Mouse (Mus musculus): ENCODE data around the gene Wdr62.
"Not testable (repeated sequence)": the region's sequence is repeated elsewhere in the genome, so short reads cannot be mapped to it uniquely, and the experiment has no call there.

The Wdr62 gene

GRCm38 (mm10) chr7:30265531-30265930 is 14.7 kb downstream of the Wdr62 start:
- no peak for DNase-seq (ENCODE audit: low spot score in 2 of 2)

- DNase-seq (ENCODE audit: low spot score in 2 of 2): no peak
Observed at GRCm38 (mm10) chr7:30265041-30265440, 15.2 kb downstream of the Wdr62 start.

- no peak for DNase-seq (ENCODE audit: low spot score in 2 of 2)
Observed at GRCm38 (mm10) chr7:30251956-30252954, 28.0 kb downstream of the Wdr62 start.

- DNase-seq (ENCODE audit: low spot score in 2 of 2): not testable (repeated sequence)
Observed at GRCm38 (mm10) chr7:30237374-30237773, 42.8 kb downstream of the Wdr62 start.

- DNase-seq (ENCODE audit: low spot score in 2 of 2): no peak
Observed at GRCm38 (mm10) chr7:30235625-30236024, 44.6 kb downstream of the Wdr62 start, which contains the start of gene Ovol3. Gene Ovol3 (minus strand): TSS chr7:30235725.

GRCm38 (mm10) chr7:30235091-30235490 is 45.1 kb downstream of the Wdr62 start:
- DNase-seq (ENCODE audit: low spot score in 2 of 2): no peak

- no peak for DNase-seq (ENCODE audit: low spot score in 2 of 2)
Observed at GRCm38 (mm10) chr7:30234276-30234858, 45.9 kb downstream of the Wdr62 start.

- DNase-seq (ENCODE audit: low spot score in 2 of 2): peak in 1 of 2 experiments; percentile 19
Observed at GRCm38 (mm10) chr7:30233387-30233786, 46.8 kb downstream of the Wdr62 start.

- DNase-seq (ENCODE audit: low spot score in 2 of 2): peak; percentile 37 to 50
Observed at GRCm38 (mm10) chr7:30232631-30233148, 47.5 kb downstream of the Wdr62 start.

GRCm38 (mm10) chr7:30231669-30232454 is 48.4 kb downstream of the Wdr62 start, which contains the start of the genes Polr2i and Tbcb:
Gene Polr2i (plus strand): TSS chr7:30231948.
Gene Tbcb (minus strand): TSS chr7:30232272.
- peak; percentile 97 to 99 for DNase-seq (ENCODE audit: low spot score in 2 of 2)

GRCm38 (mm10) chr7:30231328-30231668 is 48.9 kb downstream of the Wdr62 start:
- no peak for DNase-seq (ENCODE audit: low spot score in 2 of 2)

- no peak for DNase-seq (ENCODE audit: low spot score in 2 of 2)
Observed at GRCm38 (mm10) chr7:30224206-30224605, 56.0 kb downstream of the Wdr62 start.

- DNase-seq (ENCODE audit: low spot score in 2 of 2): no peak
Observed at GRCm38 (mm10) chr7:30222205-30222604, 58.0 kb downstream of the Wdr62 start.

GRCm38 (mm10) chr7:30221433-30221832 is 58.8 kb downstream of the Wdr62 start:
- DNase-seq (ENCODE audit: low spot score in 2 of 2): no peak

- no peak for DNase-seq (ENCODE audit: low spot score in 2 of 2)
Observed at GRCm38 (mm10) chr7:30220008-30220356, 60.2 kb downstream of the Wdr62 start.

- no peak for DNase-seq (ENCODE audit: low spot score in 2 of 2)
Observed at GRCm38 (mm10) chr7:30219293-30220007, 60.8 kb downstream of the Wdr62 start.

GRCm38 (mm10) chr7:30217277-30217676 is 62.9 kb downstream of the Wdr62 start:
- no peak for DNase-seq (ENCODE audit: low spot score in 2 of 2)

- DNase-seq (ENCODE audit: low spot score in 2 of 2): no peak
Observed at GRCm38 (mm10) chr7:30216723-30217151, 63.5 kb downstream of the Wdr62 start.

- DNase-seq (ENCODE audit: low spot score in 2 of 2): no peak
Observed at GRCm38 (mm10) chr7:30215875-30216274, 64.3 kb downstream of the Wdr62 start.

GRCm38 (mm10) chr7:30213881-30214280 is 66.3 kb downstream of the Wdr62 start:
- no peak for DNase-seq (ENCODE audit: low spot score in 2 of 2)

- no peak for DNase-seq (ENCODE audit: low spot score in 2 of 2)
Observed at GRCm38 (mm10) chr7:30211025-30211424, 69.2 kb downstream of the Wdr62 start.
